Mouse (Mus musculus): ENCODE measurements around the gene Dna2. TPM values are rescaled to one million over a fixed set of nuclear protein-coding genes. Genes with fewer than 3 reads are reported as not detected.

Gene Dna2
- total RNA-seq, 2 experiments from 2014 or later, result 1.4 TPM

GRCm38 (mm10) chr10:62979667-62980038 is 32.8 kb downstream of the Dna2 start:
- DNase-seq (ENCODE audit: low spot score in 2 of 2), result no peak
- intact Hi-C loops (cut with DNase I), result loop anchor here (5.0 to 10.0 kb wide), 2 partner anchors 57 to 85 kb away; partner anchors contain the start of genes Pbld1 and Slc25a16

- intact Hi-C loops (cut with DNase I), result loop anchor here (5.0 to 10.0 kb wide), 2 partner anchors 58 to 85 kb away; partner anchors contain the start of genes Pbld1 and Slc25a16
- DNase-seq (ENCODE audit: low spot score in 2 of 2), result peak; percentile 90 to 94
These were observed 33.5 kb downstream of the Dna2 start, which contains the start of gene Rufy2 for GRCm38 (mm10) chr10:62980039-62980954. TSS of gene Rufy2 (plus strand) at chr10:62980223.

GRCm38 (mm10) chr10:62984072-62984471 is 37.2 kb downstream of the Dna2 start:
- no peak for DNase-seq (ENCODE audit: low spot score in 2 of 2)
- intact Hi-C loops (cut with DNase I), result loop anchor here (5.0 to 10.0 kb wide), 2 partner anchors 62 to 81 kb away; partner anchors contain the start of genes Pbld1 and Slc25a16

GRCm38 (mm10) chr10:62984495-62984894 is 37.7 kb downstream of the Dna2 start:
- DNase-seq (ENCODE audit: low spot score in 2 of 2), result no peak
- intact Hi-C loops (cut with DNase I), result loop anchor here (5.0 to 10.0 kb wide), 2 partner anchors 62 to 80 kb away; partner anchors contain the start of genes Pbld1 and Slc25a16

GRCm38 (mm10) chr10:62987341-62987740 is 40.5 kb downstream of the Dna2 start:
- DNase-seq (ENCODE audit: low spot score in 2 of 2), result peak; percentile 29 to 45

GRCm38 (mm10) chr10:62990636-62991035 is 43.8 kb downstream of the Dna2 start:
- intact Hi-C loops (cut with DNase I), result no loop called here
- DNase-seq (ENCODE audit: low spot score in 2 of 2), result no peak

More at GRCm38 (mm10) chr10:62987341-62987740, 40.5 kb downstream of the Dna2 start:
- intact Hi-C loops (cut with DNase I), result loop anchor here (10.0 kb wide), 1 partner anchor 77 kb away; the partner anchor contains the start of gene Pbld1

- no peak for DNase-seq (ENCODE audit: low spot score in 2 of 2)
- intact Hi-C loops (cut with DNase I), result no loop called here
These were observed 47.2 kb downstream of the Dna2 start for GRCm38 (mm10) chr10:62993991-62994390.

GRCm38 (mm10) chr10:63000584-63000983 is 53.8 kb downstream of the Dna2 start:
- intact Hi-C loops (cut with DNase I), result no loop called here
- no peak for DNase-seq (ENCODE audit: low spot score in 2 of 2)

GRCm38 (mm10) chr10:63003252-63003651 is 56.4 kb downstream of the Dna2 start:
- DNase-seq (ENCODE audit: low spot score in 2 of 2), result no peak
- intact Hi-C loops (cut with DNase I), result no loop called here

- intact Hi-C loops (cut with DNase I), result no loop called here
- no peak for DNase-seq (ENCODE audit: low spot score in 2 of 2)
These were observed 57.7 kb downstream of the Dna2 start for GRCm38 (mm10) chr10:63004556-63004955.

- intact Hi-C loops (cut with DNase I), result no loop called here
- no peak for DNase-seq (ENCODE audit: low spot score in 2 of 2)
These were observed 61.4 kb downstream of the Dna2 start for GRCm38 (mm10) chr10:63008193-63008592.

GRCm38 (mm10) chr10:63010268-63010667 is 63.4 kb downstream of the Dna2 start:
- intact Hi-C loops (cut with DNase I), result no loop called here
- DNase-seq (ENCODE audit: low spot score in 2 of 2), result no peak

- DNase-seq (ENCODE audit: low spot score in 2 of 2), result no peak
- intact Hi-C loops (cut with DNase I), result no loop called here
These were observed 64.7 kb downstream of the Dna2 start for GRCm38 (mm10) chr10:63011556-63011955.

GRCm38 (mm10) chr10:63013476-63013875 is 66.7 kb downstream of the Dna2 start:
- intact Hi-C loops (cut with DNase I), result no loop called here
- no peak for DNase-seq (ENCODE audit: low spot score in 2 of 2)

- intact Hi-C loops (cut with DNase I), result no loop called here
These were observed 67.3 kb downstream of the Dna2 start for GRCm38 (mm10) chr10:63014168-63014567.

GRCm38 (mm10) chr10:63019304-63019703 is 72.5 kb downstream of the Dna2 start:
- intact Hi-C loops (cut with DNase I), result no loop called here
- DNase-seq (ENCODE audit: low spot score in 2 of 2), result no peak

More at GRCm38 (mm10) chr10:63014168-63014567, 67.3 kb downstream of the Dna2 start:
- DNase-seq (ENCODE audit: low spot score in 2 of 2), result no peak

- no peak for DNase-seq (ENCODE audit: low spot score in 2 of 2)
- intact Hi-C loops (cut with DNase I), result loop anchor here (10.0 kb wide), 1 partner anchor 93 kb away; no protein-coding TSS in a partner anchor
These were observed 74.9 kb downstream of the Dna2 start for GRCm38 (mm10) chr10:63021702-63022101.

- intact Hi-C loops (cut with DNase I), result loop anchor here (10.0 kb wide), 1 partner anchor 92 kb away; no protein-coding TSS in a partner anchor
- DNase-seq (ENCODE audit: low spot score in 2 of 2), result no peak
These were observed 75.8 kb downstream of the Dna2 start for GRCm38 (mm10) chr10:63022541-63023120.

GRCm38 (mm10) chr10:63023121-63023748 is 76.4 kb downstream of the Dna2 start:
- intact Hi-C loops (cut with DNase I), result loop anchor here (10.0 kb wide), 1 partner anchor 92 kb away; no protein-coding TSS in a partner anchor
- peak; percentile 60 to 61 for DNase-seq (ENCODE audit: low spot score in 2 of 2)
